Mouse (Mus musculus): ENCODE measurements at regions not wholly inside any gene's neighbourhood (a gene's known extent, or its start where the extent isn't known, plus 50 kb on each side); places are given as distances from the start of the nearest gene placed in this dataset.

GRCm38 (mm10) chr14:46639116-46639826 is 121.1 kb upstream of the Cdkn3 start:
- H3K4me2 ChIP-seq = no peak overlapping the region
- no peaks in the 10 kb centered on the region for H3K27me3 ChIP-seq (ENCODE audit: insufficient read depth, low read length)
- H3K9ac ChIP-seq = no peak overlapping the region
- DNase-seq (no peak), ATAC-seq (ENCODE audit: insufficient read depth) (no peak)
- no peaks in the 10 kb centered on the region for H3K36me3 ChIP-seq (ENCODE audit: insufficient read depth)
- 47% methylated on average over 8 of the region's 8 CpGs for WGBS
- 0 out of 2 replicates have a peak, but pooled peaks cover 4% of the 10 kb centered on the region for H3K4me1 ChIP-seq (ENCODE audit: insufficient read depth)
- H3K27ac ChIP-seq (ENCODE audit: low read depth) = no peak overlapping the region
- TF ChIP-seq CTCF (IDR thresholded peaks at IDR 0.05; ENCODE audit: low read depth) = no peak
- no peaks in the 10 kb centered on the region for H3K9me3 ChIP-seq (ENCODE audit: low read depth, low read length)
- no peak overlapping the region for H3K4me3 ChIP-seq (ENCODE audit: low read depth, low read length)

- Histone ChIP-seq H3K27ac (ENCODE audit: low read depth) (no peak overlapping the region), H3K27me3 (ENCODE audit: insufficient read depth, low read length) (no peaks in the 10 kb centered on the region), H3K9ac (no peak overlapping the region), H3K4me3 (ENCODE audit: low read depth, low read length) (no peak overlapping the region), H3K9me3 (ENCODE audit: low read depth, low read length) (no peaks in the 10 kb centered on the region), H3K4me1 (ENCODE audit: insufficient read depth) (0 out of 2 replicates have a peak, but pooled peaks cover 10% of the 10 kb centered on the region), H3K36me3 (ENCODE audit: insufficient read depth) (no peaks in the 10 kb centered on the region), H3K4me2 (no peak overlapping the region)
- ATAC-seq (ENCODE audit: insufficient read depth) = no peak
- WGBS = 66% methylated on average over 6 of the region's 6 CpGs
- no peak for TF ChIP-seq CTCF (IDR thresholded peaks at IDR 0.05; ENCODE audit: low read depth)
- DNase-seq = no peak
Observed at GRCm38 (mm10) chr14:46638516-46638915, 121.8 kb upstream of the Cdkn3 start.

GRCm38 (mm10) chr14:46637240-46637639 is 123.1 kb upstream of the Cdkn3 start:
- no peak for DNase-seq
- Histone ChIP-seq H3K9ac (no peak overlapping the region), H3K4me1 (ENCODE audit: insufficient read depth) (0 out of 2 replicates have a peak, but pooled peaks cover 10% of the 10 kb centered on the region), H3K4me2 (no peak overlapping the region), H3K4me3 (ENCODE audit: low read depth, low read length) (no peak overlapping the region), H3K9me3 (ENCODE audit: low read depth, low read length) (no peaks in the 10 kb centered on the region), H3K36me3 (ENCODE audit: insufficient read depth) (no peaks in the 10 kb centered on the region), H3K27ac (ENCODE audit: low read depth) (no peak overlapping the region), H3K27me3 (ENCODE audit: insufficient read depth, low read length) (no peaks in the 10 kb centered on the region)
- TF ChIP-seq CTCF (IDR thresholded peaks at IDR 0.05; ENCODE audit: low read depth) = no peak
- no peak for ATAC-seq (ENCODE audit: insufficient read depth)
- whole genome bisulfite sequencing = 82% methylated on average over 5 of the region's 5 CpGs

GRCm38 (mm10) chr14:46636364-46636763 is 124.0 kb upstream of the Cdkn3 start:
- DNase-seq (no peak), ATAC-seq (ENCODE audit: insufficient read depth) (no peak)
- no peak overlapping the region for H3K4me2 ChIP-seq
- 75% methylated on average over 6 of the region's 6 CpGs for WGBS
- H3K4me1 ChIP-seq (ENCODE audit: insufficient read depth) = 0 out of 2 replicates have a peak, but pooled peaks cover 10% of the 10 kb centered on the region
- no peak overlapping the region for H3K4me3 ChIP-seq (ENCODE audit: low read depth, low read length)
- no peaks in the 10 kb centered on the region for H3K27me3 ChIP-seq (ENCODE audit: insufficient read depth, low read length)
- no peak overlapping the region for H3K27ac ChIP-seq (ENCODE audit: low read depth)
- H3K9ac ChIP-seq = no peak overlapping the region
- no peaks in the 10 kb centered on the region for H3K36me3 ChIP-seq (ENCODE audit: insufficient read depth)
- H3K9me3 ChIP-seq (ENCODE audit: low read depth, low read length) = no peaks in the 10 kb centered on the region
- no peak for TF ChIP-seq CTCF (IDR thresholded peaks at IDR 0.05; ENCODE audit: low read depth)

- 55% methylated on average over 3 of the region's 3 CpGs for WGBS
- Histone ChIP-seq H3K4me3 (ENCODE audit: low read depth, low read length) (no peak overlapping the region), H3K9me3 (ENCODE audit: low read depth, low read length) (no peaks in the 10 kb centered on the region), H3K27ac (ENCODE audit: low read depth) (peak overlapping the region; percentile 66; the same call in 1 of the 2 replicates), H3K4me1 (ENCODE audit: insufficient read depth) (0 out of 2 replicates have a peak, but pooled peaks cover 10% of the 10 kb centered on the region), H3K4me2 (no peak overlapping the region), H3K36me3 (ENCODE audit: insufficient read depth) (no peaks in the 10 kb centered on the region), H3K27me3 (ENCODE audit: insufficient read depth, low read length) (no peaks in the 10 kb centered on the region), H3K9ac (no peak overlapping the region)
- peak; percentile 63; the same call in 1 of the 2 replicates for ATAC-seq (ENCODE audit: insufficient read depth)
- no peak for TF ChIP-seq CTCF (IDR thresholded peaks at IDR 0.05; ENCODE audit: low read depth)
- peak; percentile 45 for DNase-seq
Observed at GRCm38 (mm10) chr14:46635322-46635721, 125.0 kb upstream of the Cdkn3 start.

- H3K9me3 ChIP-seq (ENCODE audit: low read depth, low read length) = no peaks in the 10 kb centered on the region
- TF ChIP-seq CTCF (IDR thresholded peaks at IDR 0.05; ENCODE audit: low read depth) = no peak
- H3K27me3 ChIP-seq (ENCODE audit: insufficient read depth, low read length) = no peaks in the 10 kb centered on the region
- peak; percentile 57 for DNase-seq
- 45% methylated on average over 12 of the region's 12 CpGs for WGBS
- H3K27ac ChIP-seq (ENCODE audit: low read depth) = peak overlapping the region; percentile 66; the same call in 1 of the 2 replicates
- H3K4me3 ChIP-seq (ENCODE audit: low read depth, low read length) = no peak overlapping the region
- ATAC-seq (ENCODE audit: insufficient read depth) = peak; percentile 46
- 0 out of 2 replicates have a peak, but pooled peaks cover 10% of the 10 kb centered on the region for H3K4me1 ChIP-seq (ENCODE audit: insufficient read depth)
- no peak overlapping the region for H3K9ac ChIP-seq
- peak overlapping the region; percentile 40 for H3K4me2 ChIP-seq
- no peaks in the 10 kb centered on the region for H3K36me3 ChIP-seq (ENCODE audit: insufficient read depth)
Observed at GRCm38 (mm10) chr14:46634656-46635244, 125.6 kb upstream of the Cdkn3 start.

- no peak for TF ChIP-seq CTCF (IDR thresholded peaks at IDR 0.05; ENCODE audit: low read depth)
- H3K27me3 ChIP-seq (ENCODE audit: insufficient read depth, low read length) = no peaks in the 10 kb centered on the region
- ATAC-seq (ENCODE audit: insufficient read depth) (peak; percentile 63; the same call in 1 of the 2 replicates), DNase-seq (no peak)
- 0 out of 2 replicates have a peak, but pooled peaks cover 10% of the 10 kb centered on the region for H3K4me1 ChIP-seq (ENCODE audit: insufficient read depth)
- no peak overlapping the region for H3K4me3 ChIP-seq (ENCODE audit: low read depth, low read length)
- H3K36me3 ChIP-seq (ENCODE audit: insufficient read depth) = no peaks in the 10 kb centered on the region
- H3K27ac ChIP-seq (ENCODE audit: low read depth) = peak overlapping the region; percentile 66; the same call in 1 of the 2 replicates
- H3K4me2 ChIP-seq = peak overlapping the region; percentile 40; the same call in 1 of the 2 replicates
- WGBS = 65% methylated on average over 10 of the region's 10 CpGs
- no peaks in the 10 kb centered on the region for H3K9me3 ChIP-seq (ENCODE audit: low read depth, low read length)
- no peak overlapping the region for H3K9ac ChIP-seq
Observed at GRCm38 (mm10) chr14:46634251-46634650, 126.1 kb upstream of the Cdkn3 start.

Measured in lung, embryonic 14.5 days (tissue).